Mouse (Mus musculus) brain, embryonic 14.5 days (tissue): ENCODE results near the gene Naaladl2.
"Not testable (repeated sequence)": the region's sequence is repeated elsewhere in the genome, so short reads cannot be mapped to it uniquely, and the experiment has no call there.

ENCODE experiments used
- CTCF ChIP-seq: fragments of 200-500 bp; IDR thresholded peaks from 2 replicates; pipeline ENCODE4 v1.5.1; 2012; ENCODE audit warnings: inconsistent platforms, mild to moderate bottlenecking, moderate library complexity, borderline replicate concordance; ENCODE audit not compliant: insufficient read depth, insufficient read length; ENCODE audit errors: extremely low read depth
- POLR2A ChIP-seq: fragments of 200-500 bp; IDR thresholded peaks from 2 replicates; pipeline ENCODE4 v1.6.1; 2012; ENCODE audit warnings: mild to moderate bottlenecking, inconsistent platforms, borderline replicate concordance; ENCODE audit not compliant: poor library complexity, insufficient read depth, insufficient read length, severe bottlenecking; ENCODE audit errors: extremely low read depth

GRCm38 (mm10) chr3:24151086-24151815, 992.8 kb downstream of the Naaladl2 start:
- TF ChIP-seq POLR2A, CTCF: not testable (repeated sequence)
